Mouse (Mus musculus): ENCODE measurements at regions not wholly inside any gene's neighbourhood (a gene's known extent, or its start where the extent isn't known, plus 50 kb on each side); places are given as distances from the start of the nearest gene placed in this dataset.

- intact Hi-C loops (cut with DNase I): no loop called here
- DNase-seq (ENCODE audit: low spot score in 2 of 2): no peak
Measured at GRCm38 (mm10) chr4:38072663-38073062, 1121.1 kb upstream of the Lingo2 start.

DNA sequence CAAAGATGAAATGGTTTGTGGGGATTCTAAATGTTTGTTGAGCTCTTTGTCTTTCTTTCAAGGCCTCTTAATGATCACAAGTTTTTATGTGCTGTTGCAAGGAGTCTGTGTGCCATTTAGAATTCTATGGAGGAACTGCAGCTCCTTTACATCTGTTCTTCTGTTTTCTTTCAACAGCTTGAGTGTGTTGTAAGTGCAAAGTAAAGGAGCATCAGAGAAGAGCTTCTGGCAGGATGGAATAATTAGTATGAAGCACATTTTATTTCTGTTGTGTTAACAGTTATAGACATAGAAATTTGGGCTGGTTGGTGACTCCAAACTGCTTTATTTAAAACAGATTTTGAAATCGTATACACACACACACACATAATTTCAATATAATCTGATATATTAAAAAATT is 1079.8 kb upstream of the Lingo2 start:
- DNase-seq (ENCODE audit: low spot score in 2 of 2): peak in 1 of 2 experiments; percentile 24
- intact Hi-C loops (cut with DNase I): no loop called here

All from left cerebral cortex, postnatal 14 days (tissue).